Mouse (Mus musculus): ENCODE results near the gene Npb. TPM values are rescaled to one million over a fixed set of nuclear protein-coding genes. Genes with fewer than 3 reads are reported as not detected.
A peak's percentile ranks its signal among the peaks of the same experiment; 100 is the strongest.

Npb gene
- polyA plus RNA-seq, 1 experiment from 2014 or later = 1.6 TPM

Small RNA genes lying within 50 kb of the gene (microRNA-seq; reads per million reads assigned to microRNA genes)
- 6.7 reads per million, percentile 11 among the genes with 10 or more reads in this experiment for gene Mir6936 (ENCODE audit: borderline number of aligned reads)

Other genes starting within 250 kb of the Npb start
- gene Fscn2, start 246.9 kb upstream of the Npb start, polyA plus RNA-seq (2015; fragmentation: Nextera tagmentation; extraction: Ambion mirVana) = 0.46 and 0.59 TPM in 2 replicates
- 12.8 and 15.9 TPM in 2 replicates for gene Faap100, start 229.7 kb upstream of the Npb start, polyA plus RNA-seq (2015; fragmentation: Nextera tagmentation; extraction: Ambion mirVana)
- 24.8 and 29.3 TPM in 2 replicates for gene Nploc4, start 170.8 kb upstream of the Npb start, polyA plus RNA-seq (2015; fragmentation: Nextera tagmentation; extraction: Ambion mirVana)
- 1.2 TPM in 2 replicates for gene Tspan10, start 165.8 kb upstream of the Npb start, polyA plus RNA-seq (2015; fragmentation: Nextera tagmentation; extraction: Ambion mirVana)
- gene Pde6g, start 155.0 kb upstream of the Npb start, polyA plus RNA-seq (2015; fragmentation: Nextera tagmentation; extraction: Ambion mirVana) = 0.14 TPM in 1 of 2 replicates, not detected in the other
- 15.5 and 18.5 TPM in 2 replicates for gene Oxld1, start 150.4 kb upstream of the Npb start, polyA plus RNA-seq (2015; fragmentation: Nextera tagmentation; extraction: Ambion mirVana)
- 30.0 and 33.3 TPM in 2 replicates for gene Ccdc137, start 150.4 kb upstream of the Npb start, polyA plus RNA-seq (2015; fragmentation: Nextera tagmentation; extraction: Ambion mirVana)
- 34.7 and 36.6 TPM in 2 replicates for gene Arl16, start 140.9 kb upstream of the Npb start, polyA plus RNA-seq (2015; fragmentation: Nextera tagmentation; extraction: Ambion mirVana)
- gene Mrpl12, start 123.9 kb upstream of the Npb start, polyA plus RNA-seq (2015; fragmentation: Nextera tagmentation; extraction: Ambion mirVana) = 133 and 148 TPM in 2 replicates
- 28.6 and 29.4 TPM in 2 replicates for gene Slc25a10, start 116.6 kb upstream of the Npb start, polyA plus RNA-seq (2015; fragmentation: Nextera tagmentation; extraction: Ambion mirVana)
- gene Gcgr, start 77.8 kb upstream of the Npb start, polyA plus RNA-seq (2015; fragmentation: Nextera tagmentation; extraction: Ambion mirVana) = 0.14 and 0.18 TPM in 2 replicates
- gene Mcrip1, start 58.8 kb upstream of the Npb start, polyA plus RNA-seq (2015; fragmentation: Nextera tagmentation; extraction: Ambion mirVana) = 179 and 196 TPM in 2 replicates
- 13.7 and 17.1 TPM in 2 replicates for gene Ppp1r27, start 57.3 kb upstream of the Npb start, polyA plus RNA-seq (2015; fragmentation: Nextera tagmentation; extraction: Ambion mirVana)
- 254 and 290 TPM in 2 replicates for gene P4hb, start 35.2 kb upstream of the Npb start, polyA plus RNA-seq (2015; fragmentation: Nextera tagmentation; extraction: Ambion mirVana)
- 553 and 615 TPM in 2 replicates for gene Arhgdia, start 26.9 kb upstream of the Npb start, polyA plus RNA-seq (2015; fragmentation: Nextera tagmentation; extraction: Ambion mirVana)
- 571 and 587 TPM in 2 replicates for gene Alyref, start 10.1 kb upstream of the Npb start, polyA plus RNA-seq (2015; fragmentation: Nextera tagmentation; extraction: Ambion mirVana)
- gene Anapc11, start 10.1 kb upstream of the Npb start, polyA plus RNA-seq (2015; fragmentation: Nextera tagmentation; extraction: Ambion mirVana) = 158 and 179 TPM in 2 replicates
- 113 and 114 TPM in 2 replicates for gene Pcyt2, start 9.5 kb downstream of the Npb start, polyA plus RNA-seq (2015; fragmentation: Nextera tagmentation; extraction: Ambion mirVana)
- 100 and 108 TPM in 2 replicates for gene Sirt7, start 16.8 kb downstream of the Npb start, polyA plus RNA-seq (2015; fragmentation: Nextera tagmentation; extraction: Ambion mirVana)
- gene Mafg, start 25.1 kb downstream of the Npb start, polyA plus RNA-seq (2015; fragmentation: Nextera tagmentation; extraction: Ambion mirVana) = 16.5 and 18.7 TPM in 2 replicates
- 1.7 and 2.9 TPM in 2 replicates for gene Pycr1, start 35.3 kb downstream of the Npb start, polyA plus RNA-seq (2015; fragmentation: Nextera tagmentation; extraction: Ambion mirVana)
- gene Myadml2, start 39.7 kb downstream of the Npb start, polyA plus RNA-seq (2015; fragmentation: Nextera tagmentation; extraction: Ambion mirVana) = 0.56 and 0.86 TPM in 2 replicates
- 0.18 TPM in 1 of 2 replicates, not detected in the other for gene Notum, start 52.7 kb downstream of the Npb start, polyA plus RNA-seq (2015; fragmentation: Nextera tagmentation; extraction: Ambion mirVana)
- gene Aspscr1, start 64.5 kb downstream of the Npb start, polyA plus RNA-seq (2015; fragmentation: Nextera tagmentation; extraction: Ambion mirVana) = 116 and 120 TPM in 2 replicates
- 191 and 212 TPM in 2 replicates for gene Cenpx, start 105.3 kb downstream of the Npb start, polyA plus RNA-seq (2015; fragmentation: Nextera tagmentation; extraction: Ambion mirVana)
- 32.6 and 33.5 TPM in 2 replicates for gene Lrrc45, start 105.4 kb downstream of the Npb start, polyA plus RNA-seq (2015; fragmentation: Nextera tagmentation; extraction: Ambion mirVana)
- gene Rac3, start 113.0 kb downstream of the Npb start, polyA plus RNA-seq (2015; fragmentation: Nextera tagmentation; extraction: Ambion mirVana) = 16.6 and 17.4 TPM in 2 replicates
- 78.7 and 80.4 TPM in 2 replicates for gene Dcxr, start 118.8 kb downstream of the Npb start, polyA plus RNA-seq (2015; fragmentation: Nextera tagmentation; extraction: Ambion mirVana)
- 179 and 229 TPM in 2 replicates for gene Cbr2, start 123.6 kb downstream of the Npb start, polyA plus RNA-seq (2015; fragmentation: Nextera tagmentation; extraction: Ambion mirVana)
- gene Hmga1b, start 154.3 kb downstream of the Npb start, polyA plus RNA-seq (2015; fragmentation: Nextera tagmentation; extraction: Ambion mirVana) = 9.7 and 11.5 TPM in 2 replicates
- 23.7 and 30.1 TPM in 2 replicates for gene Rfng, start 175.7 kb downstream of the Npb start, polyA plus RNA-seq (2015; fragmentation: Nextera tagmentation; extraction: Ambion mirVana)
- gene Gps1, start 175.8 kb downstream of the Npb start, polyA plus RNA-seq (2015; fragmentation: Nextera tagmentation; extraction: Ambion mirVana) = 130 and 134 TPM in 2 replicates
- 87.0 and 92.2 TPM in 2 replicates for gene Dus1l, start 187.9 kb downstream of the Npb start, polyA plus RNA-seq (2015; fragmentation: Nextera tagmentation; extraction: Ambion mirVana)
- 22.3 and 25.3 TPM in 2 replicates for gene Fasn, start 216.1 kb downstream of the Npb start, polyA plus RNA-seq (2015; fragmentation: Nextera tagmentation; extraction: Ambion mirVana)

All from thymus, postnatal 0 days (tissue).